Mouse (Mus musculus): ENCODE data around the gene Btbd35f24. TPM values are rescaled to one million over a fixed set of nuclear protein-coding genes. Genes with fewer than 3 reads are reported as not detected.
"Not testable (repeated sequence)": the region's sequence is repeated elsewhere in the genome, so short reads cannot be mapped to it uniquely, and the experiment has no call there.

Btbd35f24 gene
- total RNA-seq (2022): not detected

GRCm38 (mm10) chrX:3195727-3196126 lies at the start of gene Btbd35f24:
Btbd35f24 (minus strand) TSS chrX:3195827.
- DNase-seq (ENCODE audit: low spot score in 2 of 2): not testable (repeated sequence)

Other genes with a start within 250 kb of the Btbd35f24 start
- gene Btbd35f23, start 119.0 kb downstream of the Btbd35f24 start, total RNA-seq (2022): not detected
- not detected for gene Btbd35f11, start 247.9 kb upstream of the Btbd35f24 start, total RNA-seq (2022)